Mouse (Mus musculus): ENCODE data around the gene Gm10160. TPM values are rescaled to one million over a fixed set of nuclear protein-coding genes. Genes with fewer than 3 reads are reported as not detected.

Gene Gm10160
- polyA plus RNA-seq, 1 experiment: not detected

DNA sequence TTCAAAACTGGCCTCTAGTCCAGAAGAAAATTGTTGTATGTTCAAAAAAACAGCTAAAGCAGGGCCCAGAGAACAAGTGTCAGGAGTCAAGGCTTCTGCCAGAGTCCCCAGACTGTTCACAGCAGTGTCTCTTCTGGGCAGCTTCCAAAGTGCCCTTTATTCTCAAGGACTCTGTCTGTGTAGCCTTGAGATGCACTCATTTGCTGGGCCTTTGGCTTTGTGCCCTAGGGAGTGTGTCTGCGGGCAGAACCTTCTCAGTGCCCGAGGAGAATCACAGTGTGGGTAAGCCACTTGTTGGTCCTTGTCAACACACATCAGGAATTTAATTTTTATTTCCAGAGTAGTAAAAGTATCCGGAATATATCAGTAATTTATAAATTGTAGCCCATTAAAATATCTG is 26.0 kb upstream of the Gm10160 start:
- no peak overlapping the region for H3ac ChIP-seq (ENCODE audit: control insufficient read depth, insufficient read length)
- no peaks in the 10 kb centered on the region for H3K36me3 ChIP-seq (ENCODE audit: control insufficient read depth, insufficient read depth)
- TF ChIP-seq MYOD1 (IDR thresholded peaks at IDR 0.05; ENCODE audit: control insufficient read depth in 1 of 3, insufficient read length in 2 of 3, low read depth in 2 of 3): no peak
- TF ChIP-seq MAX (IDR thresholded peaks at IDR 0.05; ENCODE audit: low read depth): no peak
- no peak for TF ChIP-seq CEBPB (IDR thresholded peaks at IDR 0.05; ENCODE audit: insufficient read depth, poor library complexity, severe bottlenecking)
- H3K27me3 ChIP-seq (ENCODE audit: control insufficient read depth, insufficient read depth, insufficient read length): peaks cover 19% of the 10 kb centered on the region
- H3K4me2 ChIP-seq (ENCODE audit: low read depth): no peak overlapping the region
- no peaks in the 10 kb centered on the region for H3K79me2 ChIP-seq (ENCODE audit: control insufficient read depth, insufficient read depth)
- H3K4me3 ChIP-seq: no peak overlapping the region

- Histone ChIP-seq H3K4me2 (ENCODE audit: low read depth) (no peak overlapping the region), H3K27me3 (ENCODE audit: control insufficient read depth, insufficient read depth, insufficient read length) (peaks cover 15% of the 10 kb centered on the region), H3K36me3 (ENCODE audit: control insufficient read depth, insufficient read depth) (no peaks in the 10 kb centered on the region), H3ac (ENCODE audit: control insufficient read depth, insufficient read length) (no peak overlapping the region), H3K4me3 (no peak overlapping the region), H3K79me2 (ENCODE audit: control insufficient read depth, insufficient read depth) (no peaks in the 10 kb centered on the region)
- TF ChIP-seq CEBPB (IDR thresholded peaks at IDR 0.05; ENCODE audit: insufficient read depth, poor library complexity, severe bottlenecking) (no peak), E2F4 (IDR thresholded peaks at IDR 0.05; ENCODE audit: insufficient read depth) (no peak), USF1 (IDR thresholded peaks at IDR 0.05; ENCODE audit: low read depth) (no peak), POLR2AphosphoS2 (IDR thresholded peaks at IDR 0.05; ENCODE audit: insufficient read length, low read depth) (no peak), POLR2A (IDR thresholded peaks at IDR 0.05; ENCODE audit: insufficient read length, low read depth) (no peak), SRF (IDR thresholded peaks at IDR 0.05; ENCODE audit: control insufficient read depth, insufficient read length, low read depth) (no peak), MYOG (IDR thresholded peaks at IDR 0.05; ENCODE audit: control insufficient read depth in 1 of 3, insufficient read depth in 1 of 3, insufficient read length in 2 of 3, low read depth in 2 of 3) (peak in 1 of 3 experiments; percentile 64), TCF12 (IDR thresholded peaks at IDR 0.05; ENCODE audit: insufficient read depth, poor library complexity, severe bottlenecking) (no peak), TCF3 (IDR thresholded peaks at IDR 0.05; ENCODE audit: insufficient read length, low read depth) (no peak), REST (IDR thresholded peaks at IDR 0.05; ENCODE audit: insufficient read depth, insufficient read length) (no peak), MAX (IDR thresholded peaks at IDR 0.05; ENCODE audit: low read depth) (no peak), MYOD1 (IDR thresholded peaks at IDR 0.05; ENCODE audit: control insufficient read depth in 1 of 3, insufficient read length in 2 of 3, low read depth in 2 of 3) (peak in 2 of 3 experiments; percentile 1 to 21)
Measured at GRCm38 (mm10) chr7:81880797-81881196, 25.2 kb upstream of the Gm10160 start.

DNA sequence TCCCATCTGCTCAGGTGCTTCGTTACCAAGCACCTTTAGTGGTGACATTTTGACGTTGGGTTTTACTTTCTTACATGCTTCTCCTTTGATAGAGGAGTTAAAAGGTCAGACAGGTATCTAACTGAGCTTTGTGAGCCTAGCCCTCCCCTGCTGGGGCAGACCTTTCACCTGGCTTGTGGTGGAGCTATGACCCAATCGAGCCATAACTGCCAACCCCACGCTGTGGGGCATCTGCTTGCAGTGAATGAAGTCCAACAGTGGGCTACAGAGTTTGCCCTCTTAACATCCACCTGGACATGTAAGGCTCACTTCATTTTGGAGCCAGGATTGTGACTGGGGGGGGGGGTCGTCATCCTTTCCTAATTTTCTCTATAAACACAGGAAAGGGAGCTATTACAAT is 24.7 kb upstream of the Gm10160 start:
- Histone ChIP-seq H3K79me2 (ENCODE audit: control insufficient read depth, insufficient read depth) (no peaks in the 10 kb centered on the region), H3K27me3 (ENCODE audit: control insufficient read depth, insufficient read depth, insufficient read length) (peaks cover 15% of the 10 kb centered on the region), H3K36me3 (ENCODE audit: control insufficient read depth, insufficient read depth) (no peaks in the 10 kb centered on the region), H3K4me3 (no peak overlapping the region), H3K4me2 (ENCODE audit: low read depth) (no peak overlapping the region), H3ac (ENCODE audit: control insufficient read depth, insufficient read length) (no peak overlapping the region)
- no peak for TF ChIP-seq TCF12 (IDR thresholded peaks at IDR 0.05; ENCODE audit: insufficient read depth, poor library complexity, severe bottlenecking)
- no peak for TF ChIP-seq POLR2AphosphoS2 (IDR thresholded peaks at IDR 0.05; ENCODE audit: insufficient read length, low read depth)
- TF ChIP-seq MYOG (IDR thresholded peaks at IDR 0.05; ENCODE audit: control insufficient read depth in 1 of 3, insufficient read depth in 1 of 3, insufficient read length in 2 of 3, low read depth in 2 of 3): no peak
- TF ChIP-seq USF1 (IDR thresholded peaks at IDR 0.05; ENCODE audit: low read depth): no peak
- TF ChIP-seq POLR2A (IDR thresholded peaks at IDR 0.05; ENCODE audit: insufficient read length, low read depth): no peak
- no peak for TF ChIP-seq REST (IDR thresholded peaks at IDR 0.05; ENCODE audit: insufficient read depth, insufficient read length)
- no peak for TF ChIP-seq MAX (IDR thresholded peaks at IDR 0.05; ENCODE audit: low read depth)
- TF ChIP-seq TCF3 (IDR thresholded peaks at IDR 0.05; ENCODE audit: insufficient read length, low read depth): no peak
- TF ChIP-seq SRF (IDR thresholded peaks at IDR 0.05; ENCODE audit: control insufficient read depth, insufficient read length, low read depth): no peak

DNA sequence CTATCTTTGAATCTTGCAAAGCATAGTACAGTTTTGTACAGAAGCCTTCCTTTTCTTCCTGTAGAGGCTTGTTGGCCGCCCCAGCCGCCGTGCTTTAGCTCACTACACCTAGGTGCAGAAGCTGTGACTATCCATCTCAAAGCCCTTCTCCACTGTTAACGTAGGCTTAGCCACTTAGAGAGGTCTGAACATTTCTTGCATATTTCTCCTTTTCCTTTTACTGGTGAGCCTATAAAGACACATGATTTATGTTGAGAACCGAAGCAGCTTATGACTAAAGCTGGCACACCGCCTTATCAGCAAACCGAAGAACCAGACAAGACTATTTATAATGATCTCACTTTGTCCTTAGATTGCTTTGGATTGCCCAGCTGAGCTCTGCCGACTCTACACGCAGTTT is 19.8 kb upstream of the Gm10160 start:
- TF ChIP-seq USF1 (IDR thresholded peaks at IDR 0.05; ENCODE audit: low read depth) (no peak), CEBPB (IDR thresholded peaks at IDR 0.05; ENCODE audit: insufficient read depth, poor library complexity, severe bottlenecking) (no peak), SRF (IDR thresholded peaks at IDR 0.05; ENCODE audit: control insufficient read depth, insufficient read length, low read depth) (no peak), E2F4 (IDR thresholded peaks at IDR 0.05; ENCODE audit: insufficient read depth) (no peak), REST (IDR thresholded peaks at IDR 0.05; ENCODE audit: insufficient read depth, insufficient read length) (no peak), MYOD1 (IDR thresholded peaks at IDR 0.05; ENCODE audit: control insufficient read depth in 1 of 3, insufficient read length in 2 of 3, low read depth in 2 of 3) (no peak), POLR2A (IDR thresholded peaks at IDR 0.05; ENCODE audit: insufficient read length, low read depth) (no peak), MYOG (IDR thresholded peaks at IDR 0.05; ENCODE audit: control insufficient read depth in 1 of 3, insufficient read depth in 1 of 3, insufficient read length in 2 of 3, low read depth in 2 of 3) (no peak), TCF3 (IDR thresholded peaks at IDR 0.05; ENCODE audit: insufficient read length, low read depth) (no peak), POLR2AphosphoS2 (IDR thresholded peaks at IDR 0.05; ENCODE audit: insufficient read length, low read depth) (no peak), MAX (IDR thresholded peaks at IDR 0.05; ENCODE audit: low read depth) (no peak), TCF12 (IDR thresholded peaks at IDR 0.05; ENCODE audit: insufficient read depth, poor library complexity, severe bottlenecking) (no peak)
- H3K36me3 ChIP-seq (ENCODE audit: control insufficient read depth, insufficient read depth): no peaks in the 10 kb centered on the region

DNA sequence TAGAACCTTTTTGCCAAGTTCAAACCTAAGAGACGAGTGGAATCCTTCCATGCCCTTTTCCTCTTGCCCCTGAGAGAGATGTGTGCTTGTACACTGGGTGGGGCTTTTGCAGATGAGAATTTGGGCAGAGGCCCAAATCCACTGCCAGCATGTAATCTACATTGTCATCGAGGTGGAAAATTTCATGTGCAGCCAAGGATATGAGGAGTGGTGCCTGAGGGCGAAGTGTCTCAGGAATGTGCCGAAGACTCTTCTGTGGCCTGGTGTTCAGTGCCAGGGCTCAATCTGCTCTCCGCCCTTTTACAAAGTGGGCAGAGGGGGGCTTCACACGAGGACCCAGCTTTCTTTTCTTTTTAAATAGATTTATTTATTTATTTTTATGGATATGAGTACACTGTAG is 19.0 kb upstream of the Gm10160 start:
- Histone ChIP-seq H3ac (ENCODE audit: control insufficient read depth, insufficient read length) (no peak overlapping the region), H3K4me2 (ENCODE audit: low read depth) (no peak overlapping the region), H3K27me3 (ENCODE audit: control insufficient read depth, insufficient read depth, insufficient read length) (peaks cover 22% of the 10 kb centered on the region), H3K4me3 (no peak overlapping the region), H3K36me3 (ENCODE audit: control insufficient read depth, insufficient read depth) (no peaks in the 10 kb centered on the region), H3K79me2 (ENCODE audit: control insufficient read depth, insufficient read depth) (no peaks in the 10 kb centered on the region)
- no peak for TF ChIP-seq MAX (IDR thresholded peaks at IDR 0.05; ENCODE audit: low read depth)
- TF ChIP-seq POLR2A (IDR thresholded peaks at IDR 0.05; ENCODE audit: insufficient read length, low read depth): no peak
- TF ChIP-seq MYOD1 (IDR thresholded peaks at IDR 0.05; ENCODE audit: control insufficient read depth in 1 of 3, insufficient read length in 2 of 3, low read depth in 2 of 3): no peak
- no peak for TF ChIP-seq E2F4 (IDR thresholded peaks at IDR 0.05; ENCODE audit: insufficient read depth)
- TF ChIP-seq REST (IDR thresholded peaks at IDR 0.05; ENCODE audit: insufficient read depth, insufficient read length): no peak
- TF ChIP-seq USF1 (IDR thresholded peaks at IDR 0.05; ENCODE audit: low read depth): no peak
- TF ChIP-seq TCF12 (IDR thresholded peaks at IDR 0.05; ENCODE audit: insufficient read depth, poor library complexity, severe bottlenecking): no peak
- no peak for TF ChIP-seq SRF (IDR thresholded peaks at IDR 0.05; ENCODE audit: control insufficient read depth, insufficient read length, low read depth)
- TF ChIP-seq MYOG (IDR thresholded peaks at IDR 0.05; ENCODE audit: control insufficient read depth in 1 of 3, insufficient read depth in 1 of 3, insufficient read length in 2 of 3, low read depth in 2 of 3): no peak
- no peak for TF ChIP-seq CEBPB (IDR thresholded peaks at IDR 0.05; ENCODE audit: insufficient read depth, poor library complexity, severe bottlenecking)
- no peak for TF ChIP-seq POLR2AphosphoS2 (IDR thresholded peaks at IDR 0.05; ENCODE audit: insufficient read length, low read depth)
- no peak for TF ChIP-seq TCF3 (IDR thresholded peaks at IDR 0.05; ENCODE audit: insufficient read length, low read depth)

More for the DNA sequence above, 19.8 kb upstream of the Gm10160 start:
- no peak overlapping the region for H3K4me3 ChIP-seq
- no peak overlapping the region for H3K4me2 ChIP-seq (ENCODE audit: low read depth)
- H3K27me3 ChIP-seq (ENCODE audit: control insufficient read depth, insufficient read depth, insufficient read length): peaks cover 15% of the 10 kb centered on the region
- H3ac ChIP-seq (ENCODE audit: control insufficient read depth, insufficient read length): no peak overlapping the region
- H3K79me2 ChIP-seq (ENCODE audit: control insufficient read depth, insufficient read depth): no peaks in the 10 kb centered on the region

Measured in myocyte (in vitro differentiated cells).